Mouse (Mus musculus): ENCODE results near the gene Stk25. TPM values are rescaled to one million over a fixed set of nuclear protein-coding genes. Genes with fewer than 3 reads are reported as not detected.
A peak's percentile ranks its signal among the peaks of the same experiment; 100 is the strongest.

The Stk25 gene
- polyA plus RNA-seq, 1 experiment from 2014 or later = 357 TPM

GRCm38 (mm10) chr1:93635091-93635579 lies 23.3 kb downstream of the Stk25 start:
- under 1% methylated on average over 58 of the region's 58 CpGs for WGBS
- ATAC-seq (ENCODE audit: low FRiP score, low TSS enrichment) (no peak; the same call in 1 of the 2 replicates), DNase-seq (peak; percentile 59)
- Histone ChIP-seq H3K27ac (replicated peaks; ENCODE audit: low read depth, low read length) (peak overlapping the region; percentile 89), H3K36me3 (ENCODE audit: control insufficient read depth, insufficient read depth, low read length) (peaks cover 7% of the 10 kb centered on the region), H3K4me3 (replicated peaks; ENCODE audit: low read depth, low read length) (peak overlapping the region; percentile 98), H3K4me1 (ENCODE audit: control insufficient read depth, insufficient read depth, low read length) (peaks cover 19% of the 10 kb centered on the region), H3K9ac (replicated peaks; ENCODE audit: low read length) (peak overlapping the region; percentile 91), H3K9me3 (ENCODE audit: control insufficient read depth, low read length) (no peaks in the 10 kb centered on the region), H3K4me2 (ENCODE audit: low read length) (peak overlapping the region; percentile 88), H3K27me3 (ENCODE audit: control insufficient read depth, insufficient read depth, low read length) (no peaks in the 10 kb centered on the region)

GRCm38 (mm10) chr1:93634481-93634891 lies 24.0 kb downstream of the Stk25 start:
- WGBS = 8% methylated on average over 6 of the region's 6 CpGs
- peak; percentile 36 for DNase-seq
- peak overlapping the region; percentile 89 for H3K27ac ChIP-seq (replicated peaks; ENCODE audit: low read depth, low read length)
- H3K27me3 ChIP-seq (ENCODE audit: control insufficient read depth, insufficient read depth, low read length) = no peaks in the 10 kb centered on the region
- no peak for ATAC-seq (ENCODE audit: low FRiP score, low TSS enrichment)
- peaks cover 19% of the 10 kb centered on the region for H3K4me1 ChIP-seq (ENCODE audit: control insufficient read depth, insufficient read depth, low read length)
- H3K4me2 ChIP-seq (ENCODE audit: low read length) = peak overlapping the region; percentile 88
- H3K9me3 ChIP-seq (ENCODE audit: control insufficient read depth, low read length) = no peaks in the 10 kb centered on the region
- H3K4me3 ChIP-seq (replicated peaks; ENCODE audit: low read depth, low read length) = peak overlapping the region; percentile 98
- peaks cover 8% of the 10 kb centered on the region for H3K36me3 ChIP-seq (ENCODE audit: control insufficient read depth, insufficient read depth, low read length)
- peak overlapping the region; percentile 91 for H3K9ac ChIP-seq (replicated peaks; ENCODE audit: low read length)

GRCm38 (mm10) chr1:93632723-93633122 lies 25.7 kb downstream of the Stk25 start:
- no peaks in the 10 kb centered on the region for H3K27me3 ChIP-seq (ENCODE audit: control insufficient read depth, insufficient read depth, low read length)
- peaks cover 25% of the 10 kb centered on the region for H3K36me3 ChIP-seq (ENCODE audit: control insufficient read depth, insufficient read depth, low read length)
- H3K9ac ChIP-seq (replicated peaks; ENCODE audit: low read length) = no peak overlapping the region
- 98% methylated on average over 3 of the region's 3 CpGs for WGBS
- no peak overlapping the region for H3K4me3 ChIP-seq (replicated peaks; ENCODE audit: low read depth, low read length)
- no peak for DNase-seq
- no peak overlapping the region for H3K27ac ChIP-seq (replicated peaks; ENCODE audit: low read depth, low read length)
- H3K4me1 ChIP-seq (ENCODE audit: control insufficient read depth, insufficient read depth, low read length) = peaks cover 19% of the 10 kb centered on the region
- no peak for ATAC-seq (ENCODE audit: low FRiP score, low TSS enrichment)
- no peaks in the 10 kb centered on the region for H3K9me3 ChIP-seq (ENCODE audit: control insufficient read depth, low read length)
- H3K4me2 ChIP-seq (ENCODE audit: low read length) = no peak overlapping the region

- H3K27ac ChIP-seq (replicated peaks; ENCODE audit: low read depth, low read length) = no peak overlapping the region
- no peaks in the 10 kb centered on the region for H3K9me3 ChIP-seq (ENCODE audit: control insufficient read depth, low read length)
- whole genome bisulfite sequencing = 94% methylated on average over 3 of the region's 3 CpGs
- H3K4me1 ChIP-seq (ENCODE audit: control insufficient read depth, insufficient read depth, low read length) = peaks cover 15% of the 10 kb centered on the region
- DNase-seq (no peak), ATAC-seq (ENCODE audit: low FRiP score, low TSS enrichment) (no peak)
- no peak overlapping the region for H3K4me2 ChIP-seq (ENCODE audit: low read length)
- no peaks in the 10 kb centered on the region for H3K27me3 ChIP-seq (ENCODE audit: control insufficient read depth, insufficient read depth, low read length)
- peaks cover 44% of the 10 kb centered on the region for H3K36me3 ChIP-seq (ENCODE audit: control insufficient read depth, insufficient read depth, low read length)
- H3K9ac ChIP-seq (replicated peaks; ENCODE audit: low read length) = no peak overlapping the region
- no peak overlapping the region for H3K4me3 ChIP-seq (replicated peaks; ENCODE audit: low read depth, low read length)
Measured at GRCm38 (mm10) chr1:93630796-93631195, 27.7 kb downstream of the Stk25 start.

- H3K27me3 ChIP-seq (ENCODE audit: control insufficient read depth, insufficient read depth, low read length) = no peaks in the 10 kb centered on the region
- H3K4me2 ChIP-seq (ENCODE audit: low read length) = no peak overlapping the region
- H3K4me1 ChIP-seq (ENCODE audit: control insufficient read depth, insufficient read depth, low read length) = no peaks in the 10 kb centered on the region
- 100% methylated on average over 1 of the region's 1 CpGs for WGBS
- H3K9ac ChIP-seq (replicated peaks; ENCODE audit: low read length) = no peak overlapping the region
- DNase-seq (no peak), ATAC-seq (ENCODE audit: low FRiP score, low TSS enrichment) (no peak)
- H3K9me3 ChIP-seq (ENCODE audit: control insufficient read depth, low read length) = no peaks in the 10 kb centered on the region
- no peak overlapping the region for H3K27ac ChIP-seq (replicated peaks; ENCODE audit: low read depth, low read length)
- H3K4me3 ChIP-seq (replicated peaks; ENCODE audit: low read depth, low read length) = no peak overlapping the region
- peaks cover 97% of the 10 kb centered on the region for H3K36me3 ChIP-seq (ENCODE audit: control insufficient read depth, insufficient read depth, low read length)
Measured at GRCm38 (mm10) chr1:93624502-93624901, 34.0 kb downstream of the Stk25 start.

GRCm38 (mm10) chr1:93618948-93619347 lies 39.5 kb downstream of the Stk25 start:
- DNase-seq (no peak), ATAC-seq (ENCODE audit: low FRiP score, low TSS enrichment) (no peak)
- Histone ChIP-seq H3K9ac (replicated peaks; ENCODE audit: low read length) (no peak overlapping the region), H3K27ac (replicated peaks; ENCODE audit: low read depth, low read length) (no peak overlapping the region), H3K9me3 (ENCODE audit: control insufficient read depth, low read length) (no peaks in the 10 kb centered on the region), H3K4me1 (ENCODE audit: control insufficient read depth, insufficient read depth, low read length) (no peaks in the 10 kb centered on the region), H3K27me3 (ENCODE audit: control insufficient read depth, insufficient read depth, low read length) (no peaks in the 10 kb centered on the region), H3K4me2 (ENCODE audit: low read length) (no peak overlapping the region), H3K36me3 (ENCODE audit: control insufficient read depth, insufficient read depth, low read length) (peaks cover 49% of the 10 kb centered on the region), H3K4me3 (replicated peaks; ENCODE audit: low read depth, low read length) (no peak overlapping the region)
- 87% methylated on average over 5 of the region's 5 CpGs for WGBS

- 91% methylated on average over 4 of the region's 4 CpGs for WGBS
- no peak for DNase-seq
Measured at GRCm38 (mm10) chr1:93618059-93618748, 40.3 kb downstream of the Stk25 start.

GRCm38 (mm10) chr1:93609762-93610161 lies 48.7 kb downstream of the Stk25 start:
- Histone ChIP-seq H3K9ac (replicated peaks; ENCODE audit: low read length) (no peak overlapping the region), H3K9me3 (ENCODE audit: control insufficient read depth, low read length) (no peaks in the 10 kb centered on the region), H3K36me3 (ENCODE audit: control insufficient read depth, insufficient read depth, low read length) (0 out of 2 replicates have a peak, but pooled peaks cover 3% of the 10 kb centered on the region), H3K27me3 (ENCODE audit: control insufficient read depth, insufficient read depth, low read length) (no peaks in the 10 kb centered on the region), H3K4me1 (ENCODE audit: control insufficient read depth, insufficient read depth, low read length) (no peaks in the 10 kb centered on the region), H3K4me3 (replicated peaks; ENCODE audit: low read depth, low read length) (no peak overlapping the region), H3K4me2 (ENCODE audit: low read length) (no peak overlapping the region), H3K27ac (replicated peaks; ENCODE audit: low read depth, low read length) (no peak overlapping the region)
- no peak for ATAC-seq (ENCODE audit: low FRiP score, low TSS enrichment)
- DNase-seq = no peak
- WGBS = 83% methylated on average over 8 of the region's 8 CpGs

More at GRCm38 (mm10) chr1:93618059-93618748, 40.3 kb downstream of the Stk25 start:
- no peak for ATAC-seq (ENCODE audit: low FRiP score, low TSS enrichment)
- Histone ChIP-seq H3K27ac (replicated peaks; ENCODE audit: low read depth, low read length) (no peak overlapping the region), H3K4me3 (replicated peaks; ENCODE audit: low read depth, low read length) (no peak overlapping the region), H3K9ac (replicated peaks; ENCODE audit: low read length) (no peak overlapping the region), H3K4me1 (ENCODE audit: control insufficient read depth, insufficient read depth, low read length) (no peaks in the 10 kb centered on the region), H3K4me2 (ENCODE audit: low read length) (no peak overlapping the region), H3K36me3 (ENCODE audit: control insufficient read depth, insufficient read depth, low read length) (peaks cover 42% of the 10 kb centered on the region), H3K27me3 (ENCODE audit: control insufficient read depth, insufficient read depth, low read length) (no peaks in the 10 kb centered on the region), H3K9me3 (ENCODE audit: control insufficient read depth, low read length) (no peaks in the 10 kb centered on the region)

- Histone ChIP-seq H3K27ac (replicated peaks; ENCODE audit: low read depth, low read length) (no peak overlapping the region), H3K4me1 (ENCODE audit: control insufficient read depth, insufficient read depth, low read length) (no peaks in the 10 kb centered on the region), H3K9ac (replicated peaks; ENCODE audit: low read length) (no peak overlapping the region), H3K36me3 (ENCODE audit: control insufficient read depth, insufficient read depth, low read length) (0 out of 2 replicates have a peak, but pooled peaks cover 3% of the 10 kb centered on the region), H3K9me3 (ENCODE audit: control insufficient read depth, low read length) (no peaks in the 10 kb centered on the region), H3K4me3 (replicated peaks; ENCODE audit: low read depth, low read length) (no peak overlapping the region), H3K27me3 (ENCODE audit: control insufficient read depth, insufficient read depth, low read length) (no peaks in the 10 kb centered on the region), H3K4me2 (ENCODE audit: low read length) (no peak overlapping the region)
- 87% methylated on average over 4 of the region's 4 CpGs for WGBS
- DNase-seq = no peak
- ATAC-seq (ENCODE audit: low FRiP score, low TSS enrichment) = no peak
Measured at GRCm38 (mm10) chr1:93608696-93609245, 49.7 kb downstream of the Stk25 start.
